In the genomic region with DNA sequence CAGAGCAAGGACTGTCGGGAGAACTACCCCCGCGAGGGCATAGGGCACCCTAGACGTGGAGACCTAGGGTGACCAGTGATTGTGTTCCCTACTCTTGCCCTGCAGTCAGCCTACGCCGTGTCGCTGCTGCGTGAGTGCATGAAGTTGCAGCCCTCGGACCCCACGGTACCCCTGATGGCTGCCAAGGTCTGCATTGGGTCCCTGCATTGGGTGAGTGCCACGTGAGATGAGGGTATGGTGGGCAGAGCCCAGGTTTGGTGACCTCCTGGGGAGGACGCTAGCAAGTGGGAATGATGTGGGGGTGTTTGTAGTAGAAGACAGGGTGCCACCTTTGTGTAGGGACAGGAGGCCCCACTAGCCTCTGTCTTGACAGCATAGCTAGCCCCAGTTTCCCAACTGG, we compare ENCODE assay signal across 24 mouse cellular contexts. TPM values are rescaled to one million over a fixed set of nuclear protein-coding genes. Genes with fewer than 3 reads are reported as not detected.
DNase-seq lines count a peak whose midpoint lies in the region; ATAC-seq and TF ChIP-seq lines count a peak whose summit lies in the region.
"Had no signal": no experiment of that assay in that cellular context is flagged by ENCODE, and none has a peak within 500 bp of the region (broad histone marks: within the 10 kb centered on the region; RNA-seq: fewer than 3 reads in every experiment).

No protein-coding gene starts in this region.

- no peaks in the 10 kb centered on the region for H3K79me2 ChIP-seq in heart, adult 2 months (replicated peaks; ENCODE audit: control insufficient read depth, insufficient read depth, low read length)

- WGBS in heart, adult 2 months = 98% methylated on average over 12 of the region's 12 CpGs

- H3K4me1 ChIP-seq in heart, adult 2 months (ENCODE audit: control insufficient read depth, insufficient read depth, low read length) = peaks cover 6% of the 10 kb centered on the region
- H3K4me1 ChIP-seq in megakaryocyte, embryonic 14.5 days = peaks cover 42% of the 10 kb centered on the region

- ATAC-seq in megakaryocyte, adult 5-6 weeks (ENCODE audit: poor library complexity, severe bottlenecking) = no peak
- ATAC-seq: activated CD4-positive, CD25-positive, alpha-beta regulatory T cell, adult 4 months; forebrain, embryonic 14.5 days; forebrain, postnatal 0 days; hindbrain, embryonic 16.5 days; intestine, embryonic 15.5 days had no signal

- H3K4me3 ChIP-seq in heart, adult 2 months = no peak overlapping the region
- H3K4me3 ChIP-seq in megakaryocyte, embryonic 14.5 days (replicated peaks) = peak overlapping the region; percentile 33
- H3K4me3 ChIP-seq: embryonic facial prominence, embryonic 12.5 days; embryonic facial prominence, embryonic 15.5 days; heart, embryonic 12.5 days; heart, embryonic 15.5 days; hindbrain, embryonic 10.5 days; hindbrain, embryonic 13.5 days; intestine, embryonic 15.5 days had no signal

- TF ChIP-seq EP300 in heart, adult 2 months (IDR thresholded peaks at IDR 0.05; ENCODE audit: insufficient read depth, low read depth, low read length) = no peak

- H3K9me3 ChIP-seq in megakaryocyte, embryonic 14.5 days = peaks cover 6% of the 10 kb centered on the region
- H3K9me3 ChIP-seq: embryonic facial prominence, embryonic 12.5 days; embryonic facial prominence, embryonic 15.5 days; heart, embryonic 12.5 days; heart, embryonic 15.5 days; hindbrain, embryonic 10.5 days; hindbrain, embryonic 13.5 days; intestine, embryonic 15.5 days had no signal

- no peaks in the 10 kb centered on the region for H3K27me3 ChIP-seq in heart, adult 2 months (ENCODE audit: control insufficient read depth, insufficient read depth, low read length)
- no peaks in the 10 kb centered on the region for H3K27me3 ChIP-seq in megakaryocyte, embryonic 14.5 days (replicated peaks)
- H3K27me3 ChIP-seq: hindbrain, embryonic 13.5 days; intestine, embryonic 15.5 days had no signal

- H3K9ac ChIP-seq in heart, adult 2 months (ENCODE audit: low read depth, low read length) = no peak overlapping the region
- H3K9ac ChIP-seq: embryonic facial prominence, embryonic 12.5 days; embryonic facial prominence, embryonic 15.5 days; forebrain, postnatal 0 days; heart, embryonic 12.5 days; heart, embryonic 15.5 days; hindbrain, embryonic 13.5 days; intestine, embryonic 15.5 days had no signal

- TF ChIP-seq POLR2A in heart, adult 2 months (IDR thresholded peaks at IDR 0.05; ENCODE audit: insufficient read depth, low read depth, low read length) = no peak

- DNase-seq in cerebellum, adult 9-10 months = peak; percentile 42
- no peak for DNase-seq in cerebellum, postnatal 4 days (ENCODE audit: low spot score in 2 of 2)
- DNase-seq in heart, adult 11 months = peak; percentile 89
- DNase-seq in heart, adult 2 months = no peak
- DNase-seq: adrenal gland, adult 8-10 months; adrenal gland, postnatal 25 days; cerebellum, adult 18-20 months; cerebellum, postnatal 14 days; forebrain, postnatal 0 days; gastrocnemius, postnatal 36 days; heart, postnatal 10 days; heart, postnatal 36 days had no signal

- H3K27ac ChIP-seq in heart, adult 2 months = no peak overlapping the region
- H3K27ac ChIP-seq: embryonic facial prominence, embryonic 12.5 days; embryonic facial prominence, embryonic 15.5 days; heart, embryonic 15.5 days; hindbrain, embryonic 10.5 days; hindbrain, embryonic 13.5 days; intestine, embryonic 15.5 days had no signal

- intact Hi-C loops in heart, adult 2 months (cut with DNase I) = loop anchor here (5.0 kb wide), 2 partner anchors 43 to 113 kb away; partner anchors contain the start of gene Calm2

- no peak for TF ChIP-seq CTCF in heart, adult 2 months (IDR thresholded peaks at IDR 0.05)

- no peaks in the 10 kb centered on the region for H3K36me3 ChIP-seq in heart, adult 2 months (ENCODE audit: control insufficient read depth, insufficient read depth, low read length)
- peaks cover 95% of the 10 kb centered on the region for H3K36me3 ChIP-seq in megakaryocyte, embryonic 14.5 days (replicated peaks; ENCODE audit: low read length)
- H3K36me3 ChIP-seq: embryonic facial prominence, embryonic 12.5 days; heart, embryonic 12.5 days; heart, embryonic 15.5 days; hindbrain, embryonic 10.5 days; hindbrain, embryonic 13.5 days; intestine, embryonic 15.5 days had no signal

RNA-seq across cellular contexts. Expression of gene Ttc7, which starts 51.5 kb away (rescaled TPM):
- total RNA-seq in heart, adult 2 months (2021) = 10 to 100 TPM; 20.9 to 23.2 TPM
- polyA plus RNA-seq in heart, adult 2 months (2012; rRNA removed) = 21.3 and 28.8 TPM in 2 replicates
- polyA plus RNA-seq in megakaryocyte, embryonic 14.5 days (2012; ENCODE audit: insufficient read depth, low replicate concordance) = 8.2 and 14.1 TPM in 2 replicates
- total RNA-seq in megakaryocyte, adult 5-6 weeks (2015) = 78.8 and 94.9 TPM in 2 replicates
- 94.0 and 96.3 TPM in 2 replicates for total RNA-seq in megakaryocyte, adult 5-6 weeks (2017)

Comparison
In these comparisons a context has a peak if more than half of its experiments do, and no peak if none do; other contexts are left out.
1. DNase-seq: peak in cerebellum, adult 9-10 months (single experiment) and heart, adult 11 months (single experiment); none in cerebellum, postnatal 4 days (0 of 2) and heart, adult 2 months (0 of 2).